Mouse (Mus musculus): ENCODE measurements around the gene Mfrp. TPM values are rescaled to one million over a fixed set of nuclear protein-coding genes. Genes with fewer than 3 reads are reported as not detected.

Gene Mfrp
- polyA plus RNA-seq, 1 experiment from 2014 or later: 0.14 TPM

DNA sequence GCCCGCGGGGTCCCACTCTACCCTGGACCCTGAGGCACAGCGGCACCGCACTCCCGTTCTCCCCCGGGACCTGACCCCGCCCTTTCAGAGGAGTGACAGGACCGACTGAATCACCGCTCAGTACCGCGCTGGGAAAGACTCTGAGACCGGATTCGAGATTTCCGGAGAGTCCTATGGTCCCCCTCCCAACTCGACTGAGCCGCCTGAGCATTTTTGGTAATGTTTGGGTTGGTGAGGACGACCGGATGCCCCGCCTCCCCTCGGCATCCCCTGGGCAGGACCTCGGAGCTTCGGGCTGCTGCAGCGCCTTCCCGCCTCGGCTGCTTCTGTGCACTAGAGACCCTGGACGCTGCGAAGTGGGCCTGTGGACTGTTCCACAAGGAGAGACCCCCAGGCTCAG lies 28.5 kb downstream of the Mfrp start:
- Histone ChIP-seq H3K4me3 (peak overlapping the region; percentile 57), H3K9me3 (no peaks in the 10 kb centered on the region), H3K4me1 (replicated peaks) (peaks cover 71% of the 10 kb centered on the region), H3K27ac (peak overlapping the region; percentile 87), H3K36me3 (no peaks in the 10 kb centered on the region), H3K27me3 (ENCODE audit: insufficient read depth, poor library complexity, severe bottlenecking) (peaks cover 60% of the 10 kb centered on the region)
- DNase-seq (ENCODE audit: low spot score): peak; percentile 77
- WGBS: under 1% methylated on average over 27 of the region's 27 CpGs

DNA sequence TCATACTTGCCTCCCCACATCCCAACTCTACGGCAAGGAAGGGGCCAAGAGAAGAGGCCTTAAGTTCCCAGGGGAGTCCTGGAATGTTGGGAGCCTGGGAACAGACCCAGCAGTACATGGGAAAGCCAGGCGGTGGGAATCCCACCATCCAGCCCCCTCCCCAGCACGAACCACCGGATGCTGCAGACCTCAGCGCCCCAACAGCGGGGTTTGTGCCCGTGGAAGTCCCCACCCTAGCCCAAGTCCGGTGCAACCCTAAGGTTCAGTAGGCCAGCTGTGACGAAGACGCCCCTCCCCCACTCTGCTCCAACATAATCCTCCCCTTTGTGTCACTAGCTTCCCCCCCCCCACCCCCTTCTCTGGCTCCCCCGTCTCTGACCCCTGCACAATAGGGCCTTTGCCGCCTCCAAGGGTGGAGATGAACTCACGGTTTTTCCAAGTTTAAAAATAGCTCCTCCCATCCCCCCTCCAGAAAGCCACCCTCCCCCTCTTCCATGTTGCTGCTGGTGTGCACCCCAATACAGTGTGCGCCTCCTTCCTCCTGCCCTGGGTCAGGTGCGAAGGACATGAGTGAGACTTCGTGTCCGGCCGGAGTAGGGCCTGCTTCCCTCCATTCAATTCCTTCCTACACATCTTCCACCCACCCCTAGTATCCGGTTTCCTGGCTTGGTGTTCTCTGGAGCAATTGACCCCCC lies 29.2 kb downstream of the Mfrp start:
- peak overlapping the region; percentile 57 for H3K4me3 ChIP-seq
- DNase-seq (ENCODE audit: low spot score): peak; percentile 79
- peaks cover 67% of the 10 kb centered on the region for H3K27me3 ChIP-seq (ENCODE audit: insufficient read depth, poor library complexity, severe bottlenecking)
- no peaks in the 10 kb centered on the region for H3K36me3 ChIP-seq
- WGBS: 7% methylated on average over 19 of the region's 19 CpGs
- H3K9me3 ChIP-seq: no peaks in the 10 kb centered on the region
- peaks cover 71% of the 10 kb centered on the region for H3K4me1 ChIP-seq (replicated peaks)
- peak overlapping the region; percentile 87 for H3K27ac ChIP-seq

GRCm38 (mm10) chr9:44131276-44131590 lies 29.7 kb downstream of the Mfrp start:
- peaks cover 72% of the 10 kb centered on the region for H3K27me3 ChIP-seq (ENCODE audit: insufficient read depth, poor library complexity, severe bottlenecking)
- no peaks in the 10 kb centered on the region for H3K9me3 ChIP-seq
- WGBS: 35% methylated on average over 7 of the region's 7 CpGs
- H3K27ac ChIP-seq: peak overlapping the region; percentile 87
- H3K36me3 ChIP-seq: no peaks in the 10 kb centered on the region
- peak overlapping the region; percentile 57; the same call in 1 of the 2 replicates for H3K4me3 ChIP-seq
- peaks cover 70% of the 10 kb centered on the region for H3K4me1 ChIP-seq (replicated peaks)
- no peak for DNase-seq (ENCODE audit: low spot score)

DNA sequence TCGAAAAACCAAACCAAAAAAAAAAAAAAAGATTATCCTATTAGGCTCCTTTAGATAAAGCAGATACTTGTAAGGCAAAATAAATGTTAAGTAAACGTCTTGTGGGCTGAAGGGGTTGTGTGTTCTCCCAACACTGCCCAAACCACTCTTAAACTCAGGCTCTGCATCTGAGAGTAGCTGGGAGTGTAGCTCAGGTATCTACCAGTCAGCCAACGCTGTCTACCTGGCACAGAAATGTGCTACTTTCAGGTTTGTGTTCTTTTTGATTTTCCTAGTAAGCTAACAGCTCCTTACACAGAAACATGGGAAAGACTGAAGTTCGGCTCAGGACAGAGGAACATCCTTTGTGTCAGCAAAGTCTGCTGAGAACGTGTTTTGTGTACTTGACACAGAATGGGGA lies 30.7 kb downstream of the Mfrp start:
- WGBS: 64% methylated on average over 5 of the region's 5 CpGs
- 0 out of 2 replicates have a peak overlapping the region, but pooled peaks have one; percentile 5 for H3K27ac ChIP-seq
- DNase-seq (ENCODE audit: low spot score): no peak
- no peaks in the 10 kb centered on the region for H3K36me3 ChIP-seq
- no peak overlapping the region for H3K4me3 ChIP-seq
- H3K27me3 ChIP-seq (ENCODE audit: insufficient read depth, poor library complexity, severe bottlenecking): peaks cover 82% of the 10 kb centered on the region
- H3K9me3 ChIP-seq: no peaks in the 10 kb centered on the region
- H3K4me1 ChIP-seq (replicated peaks): peaks cover 67% of the 10 kb centered on the region

DNA sequence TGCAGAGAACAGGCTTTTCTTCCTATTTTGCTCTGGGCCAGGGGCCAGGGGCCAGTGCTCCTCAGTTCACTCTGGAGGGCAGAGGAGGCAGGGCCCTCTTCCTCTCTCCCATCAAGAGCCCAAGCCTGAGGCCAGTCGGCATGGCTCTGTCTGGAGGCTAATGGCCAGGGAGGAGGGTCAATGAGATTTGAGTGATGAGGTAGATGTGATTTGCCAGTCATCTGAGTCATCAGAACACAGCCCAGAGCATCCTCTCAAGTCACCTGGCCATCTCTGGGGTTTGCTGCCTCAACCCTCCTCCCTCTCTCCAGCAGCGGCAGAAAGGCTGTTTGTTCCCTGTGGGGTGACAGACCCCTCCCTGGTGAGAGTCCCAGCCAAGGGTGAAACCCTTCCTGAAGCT lies 31.8 kb downstream of the Mfrp start:
- no peak for DNase-seq (ENCODE audit: low spot score)
- Histone ChIP-seq H3K4me3 (peak overlapping the region; percentile 61), H3K4me1 (replicated peaks) (peaks cover 67% of the 10 kb centered on the region), H3K9me3 (no peaks in the 10 kb centered on the region), H3K36me3 (no peaks in the 10 kb centered on the region), H3K27me3 (ENCODE audit: insufficient read depth, poor library complexity, severe bottlenecking) (peaks cover 80% of the 10 kb centered on the region), H3K27ac (peak overlapping the region; percentile 64)
- WGBS: 21% methylated on average over 2 of the region's 2 CpGs

DNA sequence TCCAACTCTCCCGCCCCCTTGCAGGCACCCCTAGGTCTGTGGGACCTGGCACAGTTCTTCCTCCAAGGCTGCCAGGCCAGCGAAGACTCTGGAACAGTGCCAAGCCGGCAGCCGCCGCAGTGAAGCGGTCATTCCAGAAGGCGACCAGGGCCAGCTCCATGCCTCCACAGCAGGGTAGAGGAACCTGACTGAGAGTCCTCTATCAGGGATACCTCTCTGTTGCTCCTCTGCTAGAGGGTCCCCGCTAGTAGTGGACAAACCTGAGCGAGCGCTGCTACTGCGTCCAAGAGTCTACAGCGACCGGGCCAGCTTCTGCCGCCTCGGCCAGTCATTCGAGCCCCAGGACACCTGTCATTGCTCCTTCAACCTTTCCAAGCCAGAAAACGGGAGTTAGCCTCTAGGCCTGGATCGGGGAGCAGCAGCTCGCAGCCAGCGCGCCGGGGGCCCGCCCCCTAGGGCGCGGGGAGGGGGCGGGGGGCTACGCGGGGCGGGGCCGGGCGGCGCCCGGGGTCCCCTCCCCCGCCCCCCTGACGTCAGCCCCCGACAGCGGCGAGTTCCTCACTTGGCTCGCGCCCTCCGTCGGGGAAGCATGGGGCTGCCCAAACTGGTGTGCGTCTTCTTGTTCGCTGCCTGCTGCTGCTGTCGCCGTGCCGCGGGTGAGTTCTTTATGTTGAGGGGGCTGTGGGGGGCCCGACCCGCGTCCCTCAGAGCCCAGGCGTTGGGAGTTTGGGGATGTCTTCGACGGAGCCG lies 32.7 kb downstream of the Mfrp start, which contains the start of gene Mcam:
TSS of gene Mcam (plus strand) at position 369 of the 750 bp plus-strand sequence.
- H3K9me3 ChIP-seq: no peaks in the 10 kb centered on the region
- H3K27me3 ChIP-seq (ENCODE audit: insufficient read depth, poor library complexity, severe bottlenecking): peaks cover 71% of the 10 kb centered on the region
- peaks cover 70% of the 10 kb centered on the region for H3K4me1 ChIP-seq (replicated peaks)
- peak within 1 kb of the TSS; percentile 61 for H3K4me3 ChIP-seq
- 0 out of 2 replicates have a peak, but pooled peaks cover 3% of the 10 kb centered on the region for H3K36me3 ChIP-seq
- 1% methylated on average over 55 of the region's 55 CpGs for WGBS
- DNase-seq (ENCODE audit: low spot score): peak; percentile 63
- peak within 1 kb of the TSS; percentile 79 for H3K27ac ChIP-seq

DNA sequence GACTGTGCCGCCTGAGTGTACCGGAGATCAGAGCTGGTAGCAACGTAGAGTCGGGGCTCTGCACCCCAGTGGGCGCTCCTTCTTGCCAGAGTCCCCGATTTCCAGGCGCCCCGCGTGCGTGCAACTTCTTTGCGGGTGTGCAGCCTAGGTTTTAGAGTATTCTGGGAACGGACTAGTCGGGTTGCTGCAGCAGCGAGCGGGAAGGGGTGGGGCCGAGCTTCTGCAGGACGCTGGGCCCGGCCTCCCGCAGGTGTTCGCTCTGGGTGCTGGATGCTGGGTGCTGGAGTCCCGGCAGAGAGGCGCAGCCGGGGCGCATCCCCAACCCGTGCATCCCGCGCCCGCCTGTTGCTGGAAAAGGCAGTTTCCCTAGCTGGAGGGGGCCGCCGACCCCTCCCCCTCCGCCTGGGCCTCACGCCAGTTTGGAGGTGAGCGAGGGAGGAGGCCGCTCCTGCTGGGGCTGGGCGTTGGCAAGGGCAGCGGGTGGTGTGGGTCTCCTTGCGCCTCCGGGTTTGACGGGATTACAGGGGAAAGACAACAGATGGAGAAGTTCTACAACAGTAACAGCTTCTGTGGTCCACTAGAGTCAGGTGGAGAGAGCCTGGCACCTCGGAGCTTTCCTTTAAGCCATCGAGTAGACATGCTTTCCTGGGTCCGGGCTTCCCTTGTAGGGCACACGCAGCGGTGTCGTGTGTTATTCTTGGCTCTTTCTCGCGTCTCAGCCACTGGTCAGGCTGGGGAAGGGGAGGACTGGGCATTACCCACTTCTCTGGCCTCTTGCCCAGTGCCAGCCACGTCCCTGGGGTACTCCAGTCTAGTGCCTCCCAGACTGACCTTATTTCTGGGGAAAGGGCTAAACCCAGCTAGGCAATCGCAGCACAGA lies 33.6 kb downstream of the Mfrp start:
- Histone ChIP-seq H3K36me3 (peaks cover 10% of the 10 kb centered on the region; the same call in 1 of the 2 replicates), H3K4me3 (peak overlapping the region; percentile 61), H3K27me3 (ENCODE audit: insufficient read depth, poor library complexity, severe bottlenecking) (peaks cover 66% of the 10 kb centered on the region), H3K27ac (peak overlapping the region; percentile 79), H3K9me3 (no peaks in the 10 kb centered on the region), H3K4me1 (replicated peaks) (peaks cover 67% of the 10 kb centered on the region)
- peak; percentile 33 for DNase-seq (ENCODE audit: low spot score)
- WGBS: 3% methylated on average over 49 of the region's 49 CpGs

GRCm38 (mm10) chr9:44135731-44136411 lies 34.3 kb downstream of the Mfrp start:
- Histone ChIP-seq H3K27ac (no peak overlapping the region), H3K27me3 (ENCODE audit: insufficient read depth, poor library complexity, severe bottlenecking) (peaks cover 63% of the 10 kb centered on the region), H3K4me1 (replicated peaks) (peaks cover 67% of the 10 kb centered on the region), H3K36me3 (peaks cover 18% of the 10 kb centered on the region; the same call in 1 of the 2 replicates), H3K9me3 (no peaks in the 10 kb centered on the region), H3K4me3 (peak overlapping the region; percentile 61)
- WGBS: 66% methylated on average over 7 of the region's 7 CpGs
- DNase-seq (ENCODE audit: low spot score): no peak

DNA sequence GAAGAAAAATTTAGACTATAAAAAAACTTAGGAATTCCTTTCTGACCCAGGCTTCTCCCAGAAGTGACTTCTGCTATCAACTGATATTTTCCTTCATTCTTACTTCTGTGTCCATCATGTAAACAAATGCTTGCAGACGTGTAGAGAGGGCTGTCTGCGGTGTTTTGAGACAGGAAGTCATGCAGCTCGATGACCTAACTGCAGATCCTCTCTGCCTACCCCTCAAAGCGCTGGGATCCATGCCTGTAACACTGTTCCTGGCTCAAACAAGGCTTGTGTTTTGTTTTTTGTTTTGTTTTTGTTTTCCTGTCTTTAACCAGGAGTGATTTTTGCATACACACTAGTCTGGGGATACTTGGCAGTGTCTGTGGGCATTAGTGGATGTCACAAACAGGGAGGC lies 36.3 kb downstream of the Mfrp start:
- Histone ChIP-seq H3K9me3 (no peaks in the 10 kb centered on the region), H3K27ac (no peak overlapping the region), H3K4me1 (replicated peaks) (peaks cover 56% of the 10 kb centered on the region), H3K27me3 (ENCODE audit: insufficient read depth, poor library complexity, severe bottlenecking) (peaks cover 43% of the 10 kb centered on the region), H3K4me3 (no peak overlapping the region), H3K36me3 (peaks cover 34% of the 10 kb centered on the region)
- DNase-seq (ENCODE audit: low spot score): no peak
- 77% methylated on average over 4 of the region's 4 CpGs for WGBS

DNA sequence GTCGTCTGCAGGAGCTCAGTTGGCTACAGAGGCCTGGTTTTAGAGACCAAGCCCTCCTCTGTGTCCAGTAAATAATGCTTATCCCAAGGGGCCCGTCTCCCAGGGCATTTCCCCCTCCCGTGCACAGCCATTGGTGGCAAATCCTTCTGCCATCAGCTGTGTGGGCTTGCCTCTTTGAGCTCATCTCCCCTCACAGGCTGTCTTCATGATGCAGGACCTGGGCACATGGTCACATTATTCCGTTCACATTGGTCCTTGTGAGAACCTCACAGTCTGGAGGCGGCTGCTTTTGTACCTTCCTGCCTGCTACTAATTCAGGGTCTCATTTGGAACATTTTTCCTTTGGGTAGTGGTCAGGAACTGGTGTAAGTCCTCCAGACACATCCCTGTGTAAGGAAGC lies 40.4 kb downstream of the Mfrp start:
- Histone ChIP-seq H3K27ac (no peak overlapping the region), H3K4me3 (no peak overlapping the region), H3K9me3 (no peaks in the 10 kb centered on the region), H3K4me1 (replicated peaks) (peaks cover 37% of the 10 kb centered on the region), H3K36me3 (peaks cover 64% of the 10 kb centered on the region), H3K27me3 (ENCODE audit: insufficient read depth, poor library complexity, severe bottlenecking) (peaks cover 2% of the 10 kb centered on the region)
- DNase-seq (ENCODE audit: low spot score): no peak
- WGBS: 66% methylated on average over 5 of the region's 5 CpGs

DNA sequence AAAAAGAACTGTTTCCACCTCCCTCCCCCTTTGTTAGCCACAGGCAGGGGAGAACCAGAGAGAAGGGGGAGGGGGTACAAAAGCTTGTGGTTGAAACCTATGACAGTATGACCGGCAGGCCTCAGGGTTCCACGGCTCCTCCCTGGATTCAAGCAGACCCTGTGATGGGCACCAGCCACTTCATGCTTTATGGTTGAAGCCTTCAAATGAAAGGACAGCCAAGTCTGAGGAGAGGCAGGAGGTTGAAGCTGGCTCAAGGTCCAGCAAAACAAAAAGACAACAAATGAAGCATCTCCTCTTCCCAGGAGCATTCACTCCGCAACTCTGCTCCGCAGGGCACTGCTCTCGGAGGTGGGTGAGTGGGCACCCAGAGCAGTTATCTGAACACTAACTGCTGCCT lies 41.9 kb downstream of the Mfrp start:
- Histone ChIP-seq H3K36me3 (peaks cover 68% of the 10 kb centered on the region), H3K4me3 (no peak overlapping the region), H3K27ac (no peak overlapping the region), H3K27me3 (ENCODE audit: insufficient read depth, poor library complexity, severe bottlenecking) (no peaks in the 10 kb centered on the region), H3K4me1 (replicated peaks) (peaks cover 37% of the 10 kb centered on the region), H3K9me3 (no peaks in the 10 kb centered on the region)
- 74% methylated on average over 5 of the region's 5 CpGs for WGBS
- no peak for DNase-seq (ENCODE audit: low spot score)

- H3K36me3 ChIP-seq: peaks cover 73% of the 10 kb centered on the region
- WGBS: 27% methylated on average over 7 of the region's 8 CpGs
- DNase-seq (ENCODE audit: low spot score): no peak
- peaks cover 30% of the 10 kb centered on the region for H3K4me1 ChIP-seq (replicated peaks)
- no peak overlapping the region for H3K4me3 ChIP-seq
- no peaks in the 10 kb centered on the region for H3K27me3 ChIP-seq (ENCODE audit: insufficient read depth, poor library complexity, severe bottlenecking)
- H3K27ac ChIP-seq: no peak overlapping the region
- H3K9me3 ChIP-seq: no peaks in the 10 kb centered on the region
Observed at GRCm38 (mm10) chr9:44144023-44144717, 42.6 kb downstream of the Mfrp start.

All from hindbrain, embryonic 10.5 days (tissue).